Mouse (Mus musculus): Measurements from ENCODE around the gene Rsu1. TPM values are rescaled to one million over a fixed set of nuclear protein-coding genes. Genes with fewer than 3 reads are reported as not detected.

Gene Rsu1
- polyA plus RNA-seq, 1 experiment = 67.7 TPM

GRCm38 (mm10) chr2:13220141-13220540, 51.1 kb downstream of the Rsu1 start:
- H3K4me3 ChIP-seq (ENCODE audit: low read depth, low read length) = no peak overlapping the region
- H3K9ac ChIP-seq (ENCODE audit: low read depth, poor library complexity, severe bottlenecking) = no peak overlapping the region
- TF ChIP-seq EP300 (IDR thresholded peaks at IDR 0.05; ENCODE audit: insufficient read depth, low read depth, low read length) (no peak), POLR2A (IDR thresholded peaks at IDR 0.05; ENCODE audit: insufficient read depth, low read length) (no peak), CTCF (IDR thresholded peaks at IDR 0.05; ENCODE audit: low read depth, low read length) (no peak)
- no peaks in the 10 kb centered on the region for H3K27me3 ChIP-seq (ENCODE audit: control insufficient read depth, insufficient read depth, low read length, poor library complexity, severe bottlenecking)
- H3K36me3 ChIP-seq (ENCODE audit: control insufficient read depth, insufficient read depth, low read length, poor library complexity, severe bottlenecking) = no peaks in the 10 kb centered on the region
- H3K27ac ChIP-seq (ENCODE audit: insufficient read depth, low read length) = no peak overlapping the region
- H3K9me3 ChIP-seq (replicated peaks; ENCODE audit: control insufficient read depth, insufficient read depth, low read length, poor library complexity, severe bottlenecking) = no peaks in the 10 kb centered on the region
- no peaks in the 10 kb centered on the region for H3K4me1 ChIP-seq (ENCODE audit: control insufficient read depth, insufficient read depth, low read length)

- H3K4me3 ChIP-seq (ENCODE audit: low read depth, low read length) = no peak overlapping the region
- no peaks in the 10 kb centered on the region for H3K36me3 ChIP-seq (ENCODE audit: control insufficient read depth, insufficient read depth, low read length, poor library complexity, severe bottlenecking)
- no peaks in the 10 kb centered on the region for H3K4me1 ChIP-seq (ENCODE audit: control insufficient read depth, insufficient read depth, low read length)
- H3K27me3 ChIP-seq (ENCODE audit: control insufficient read depth, insufficient read depth, low read length, poor library complexity, severe bottlenecking) = no peaks in the 10 kb centered on the region
- no peak overlapping the region for H3K9ac ChIP-seq (ENCODE audit: low read depth, poor library complexity, severe bottlenecking)
- TF ChIP-seq POLR2A (IDR thresholded peaks at IDR 0.05; ENCODE audit: insufficient read depth, low read length) = no peak
- no peak overlapping the region for H3K27ac ChIP-seq (ENCODE audit: insufficient read depth, low read length)
- no peaks in the 10 kb centered on the region for H3K9me3 ChIP-seq (replicated peaks; ENCODE audit: control insufficient read depth, insufficient read depth, low read length, poor library complexity, severe bottlenecking)
Measured at GRCm38 (mm10) chr2:13218112-13218511, 53.1 kb downstream of the Rsu1 start.

GRCm38 (mm10) chr2:13206825-13207224, 64.4 kb downstream of the Rsu1 start:
- Histone ChIP-seq H3K4me1 (ENCODE audit: control insufficient read depth, insufficient read depth, low read length) (peaks cover 1% of the 10 kb centered on the region), H3K36me3 (ENCODE audit: control insufficient read depth, insufficient read depth, low read length, poor library complexity, severe bottlenecking) (no peaks in the 10 kb centered on the region), H3K9me3 (replicated peaks; ENCODE audit: control insufficient read depth, insufficient read depth, low read length, poor library complexity, severe bottlenecking) (no peaks in the 10 kb centered on the region; the same call in 1 of the 2 replicates), H3K27me3 (ENCODE audit: control insufficient read depth, insufficient read depth, low read length, poor library complexity, severe bottlenecking) (no peaks in the 10 kb centered on the region), H3K9ac (ENCODE audit: low read depth, poor library complexity, severe bottlenecking) (no peak overlapping the region), H3K4me3 (ENCODE audit: low read depth, low read length) (no peak overlapping the region), H3K27ac (ENCODE audit: insufficient read depth, low read length) (no peak overlapping the region)
- TF ChIP-seq CTCF (IDR thresholded peaks at IDR 0.05; ENCODE audit: low read depth, low read length) (no peak), POLR2A (IDR thresholded peaks at IDR 0.05; ENCODE audit: insufficient read depth, low read length) (no peak), EP300 (IDR thresholded peaks at IDR 0.05; ENCODE audit: insufficient read depth, low read depth, low read length) (no peak)

DNA sequence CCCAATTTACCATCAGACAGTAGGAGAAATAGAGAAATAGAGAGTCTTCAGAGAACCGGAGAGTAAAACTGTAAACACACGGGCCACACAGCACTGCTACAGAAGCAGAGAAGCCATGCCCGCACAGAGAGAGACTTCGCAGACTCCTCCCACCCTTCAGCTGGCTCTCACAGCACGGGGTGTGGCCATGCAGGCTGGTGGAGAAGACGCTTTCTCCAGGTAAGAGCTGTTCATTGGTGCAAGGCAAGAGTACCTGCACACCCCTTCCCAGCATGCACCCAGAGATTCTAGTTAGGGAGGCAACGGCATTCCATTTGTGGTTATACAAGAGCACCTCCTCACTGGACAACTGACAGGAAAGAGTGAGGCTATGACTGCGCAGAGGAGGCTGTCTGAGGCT, 64.8 kb downstream of the Rsu1 start:
- Histone ChIP-seq H3K9ac (ENCODE audit: low read depth, poor library complexity, severe bottlenecking) (no peak overlapping the region), H3K4me3 (ENCODE audit: low read depth, low read length) (no peak overlapping the region), H3K27me3 (ENCODE audit: control insufficient read depth, insufficient read depth, low read length, poor library complexity, severe bottlenecking) (no peaks in the 10 kb centered on the region), H3K27ac (ENCODE audit: insufficient read depth, low read length) (no peak overlapping the region), H3K36me3 (ENCODE audit: control insufficient read depth, insufficient read depth, low read length, poor library complexity, severe bottlenecking) (no peaks in the 10 kb centered on the region), H3K9me3 (replicated peaks; ENCODE audit: control insufficient read depth, insufficient read depth, low read length, poor library complexity, severe bottlenecking) (no peaks in the 10 kb centered on the region; the same call in 1 of the 2 replicates), H3K4me1 (ENCODE audit: control insufficient read depth, insufficient read depth, low read length) (peaks cover 1% of the 10 kb centered on the region)
- TF ChIP-seq EP300 (IDR thresholded peaks at IDR 0.05; ENCODE audit: insufficient read depth, low read depth, low read length) (no peak), POLR2A (IDR thresholded peaks at IDR 0.05; ENCODE audit: insufficient read depth, low read length) (no peak), CTCF (IDR thresholded peaks at IDR 0.05; ENCODE audit: low read depth, low read length) (no peak)

- H3K4me1 ChIP-seq (ENCODE audit: control insufficient read depth, insufficient read depth, low read length) = peaks cover 1% of the 10 kb centered on the region
- no peaks in the 10 kb centered on the region for H3K27me3 ChIP-seq (ENCODE audit: control insufficient read depth, insufficient read depth, low read length, poor library complexity, severe bottlenecking)
- no peak overlapping the region for H3K4me3 ChIP-seq (ENCODE audit: low read depth, low read length)
- H3K27ac ChIP-seq (ENCODE audit: insufficient read depth, low read length) = no peak overlapping the region
- TF ChIP-seq EP300 (IDR thresholded peaks at IDR 0.05; ENCODE audit: insufficient read depth, low read depth, low read length) = no peak
- TF ChIP-seq POLR2A (IDR thresholded peaks at IDR 0.05; ENCODE audit: insufficient read depth, low read length) = no peak
- no peak for TF ChIP-seq CTCF (IDR thresholded peaks at IDR 0.05; ENCODE audit: low read depth, low read length)
- H3K9me3 ChIP-seq (replicated peaks; ENCODE audit: control insufficient read depth, insufficient read depth, low read length, poor library complexity, severe bottlenecking) = no peaks in the 10 kb centered on the region
- H3K9ac ChIP-seq (ENCODE audit: low read depth, poor library complexity, severe bottlenecking) = no peak overlapping the region
- H3K36me3 ChIP-seq (ENCODE audit: control insufficient read depth, insufficient read depth, low read length, poor library complexity, severe bottlenecking) = no peaks in the 10 kb centered on the region
Measured at GRCm38 (mm10) chr2:13202805-13203475, 68.3 kb downstream of the Rsu1 start.

GRCm38 (mm10) chr2:13199713-13200112, 71.5 kb downstream of the Rsu1 start:
- H3K36me3 ChIP-seq (ENCODE audit: control insufficient read depth, insufficient read depth, low read length, poor library complexity, severe bottlenecking) = no peaks in the 10 kb centered on the region
- TF ChIP-seq CTCF (IDR thresholded peaks at IDR 0.05; ENCODE audit: low read depth, low read length) = no peak
- TF ChIP-seq EP300 (IDR thresholded peaks at IDR 0.05; ENCODE audit: insufficient read depth, low read depth, low read length) = no peak
- TF ChIP-seq POLR2A (IDR thresholded peaks at IDR 0.05; ENCODE audit: insufficient read depth, low read length) = no peak
- no peak overlapping the region for H3K27ac ChIP-seq (ENCODE audit: insufficient read depth, low read length)
- H3K9ac ChIP-seq (ENCODE audit: low read depth, poor library complexity, severe bottlenecking) = no peak overlapping the region
- H3K4me1 ChIP-seq (ENCODE audit: control insufficient read depth, insufficient read depth, low read length) = no peaks in the 10 kb centered on the region
- H3K9me3 ChIP-seq (replicated peaks; ENCODE audit: control insufficient read depth, insufficient read depth, low read length, poor library complexity, severe bottlenecking) = no peaks in the 10 kb centered on the region
- no peak overlapping the region for H3K4me3 ChIP-seq (ENCODE audit: low read depth, low read length)
- H3K27me3 ChIP-seq (ENCODE audit: control insufficient read depth, insufficient read depth, low read length, poor library complexity, severe bottlenecking) = no peaks in the 10 kb centered on the region

Data from ES-Bruce4 (cell line).